Mouse (Mus musculus) hematopoietic multipotent progenitor cell, adult 10-12 weeks (in vitro differentiated cells): Measurements from ENCODE around the gene Gm10334. TPM values are rescaled to one million over a fixed set of nuclear protein-coding genes. Genes with fewer than 3 reads are reported as not detected.

Source experiments
- polyA plus RNA-seq: library from polyadenylated mRNA; stranded (reverse); fragments of >175 nt; gene quantifications from 2 replicates; pipeline ENCODE4 v1.2.3, GENCODE M21; 2012; ENCODE audit warnings: low replicate concordance

Gm10334 gene
- polyA plus RNA-seq, result not detected in 2 replicates

DNA sequence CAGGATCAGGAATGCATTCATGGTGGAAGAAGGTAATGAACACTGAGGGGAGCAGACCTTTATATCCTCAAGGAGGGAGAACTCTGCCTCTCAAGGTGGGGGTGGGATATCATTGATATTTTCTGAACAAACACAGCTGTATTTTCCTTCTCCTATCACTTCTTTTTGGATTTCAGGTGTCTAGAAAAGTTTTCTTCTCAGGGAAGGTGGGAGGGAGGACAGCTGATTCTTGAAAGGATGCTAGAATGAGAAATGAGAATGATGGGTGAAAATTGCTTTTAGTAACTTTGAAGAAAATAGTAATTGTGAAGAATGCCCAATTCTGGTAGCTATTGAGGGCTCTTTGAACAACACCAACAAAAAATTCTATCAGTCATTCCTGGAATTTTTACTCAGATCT is at the start of gene Gm10334:
TSS of gene Gm10334 (minus strand) at position 101 of the 400 bp plus-strand sequence.

DNA sequence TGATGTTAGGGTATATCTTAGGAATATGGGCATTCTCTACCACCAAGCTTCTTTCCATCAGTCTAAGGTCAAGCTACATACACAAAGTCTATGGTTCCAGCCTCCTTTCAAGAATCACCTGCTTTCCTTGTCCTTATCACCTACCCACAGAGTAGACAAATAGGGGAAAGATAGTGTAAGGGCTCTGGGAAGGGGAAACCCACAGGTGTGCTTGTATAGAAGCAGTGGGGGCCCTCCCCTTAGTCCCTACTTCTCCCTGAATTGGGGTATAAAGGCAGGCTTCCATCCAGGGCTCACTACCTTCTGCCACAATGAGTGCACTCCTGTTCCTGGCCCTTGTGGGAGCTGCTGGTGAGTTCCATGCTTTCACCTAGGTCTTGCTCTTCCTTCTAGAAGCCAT is 12.7 kb upstream of the Gm10334 start, which contains the start of gene Prss1:
TSS of gene Prss1 (plus strand) at position 301 of the 400 bp plus-strand sequence.

Other genes starting within 250 kb of the Gm10334 start
- 0.51 TPM in 1 of 2 replicates, not detected in the other for gene Try4, start 143.9 kb downstream of the Gm10334 start, polyA plus RNA-seq
- 0.28 TPM in 1 of 2 replicates, not detected in the other for gene Try5, start 129.3 kb downstream of the Gm10334 start, polyA plus RNA-seq
- not detected in 2 replicates for gene Try10, start 92.0 kb downstream of the Gm10334 start, polyA plus RNA-seq
- gene Prss3, start 68.5 kb downstream of the Gm10334 start, polyA plus RNA-seq, result not detected in 2 replicates
- not detected in 2 replicates for gene Gm5771, start 53.8 kb downstream of the Gm10334 start, polyA plus RNA-seq
- not detected in 2 replicates for gene Prss1, start 12.8 kb upstream of the Gm10334 start, polyA plus RNA-seq
- gene Prss2, start 75.6 kb upstream of the Gm10334 start, polyA plus RNA-seq, result 0.86 TPM in 1 of 2 replicates, not detected in the other
- gene Ephb6, start 159.3 kb upstream of the Gm10334 start, polyA plus RNA-seq, result 12.5 and 32.3 TPM in 2 replicates
- not detected in 2 replicates for gene Trpv6, start 190.3 kb upstream of the Gm10334 start, polyA plus RNA-seq
- gene Trpv5, start 234.6 kb upstream of the Gm10334 start, polyA plus RNA-seq, result not detected in 2 replicates
- gene Llcfc1, start 238.3 kb upstream of the Gm10334 start, polyA plus RNA-seq, result not detected in 2 replicates